Mouse (Mus musculus) monocyte, adult 2 months (primary cell): ENCODE data around the gene Lrrc7.

Experiments
- DNase-seq, 2 experiments: peaks; one replicate each; pipeline ENCODE4 v3.0.0; 2022; ENCODE audit warnings: low spot score in 2 of 2, low read depth in 1 of 2

Gene Lrrc7

DNA sequence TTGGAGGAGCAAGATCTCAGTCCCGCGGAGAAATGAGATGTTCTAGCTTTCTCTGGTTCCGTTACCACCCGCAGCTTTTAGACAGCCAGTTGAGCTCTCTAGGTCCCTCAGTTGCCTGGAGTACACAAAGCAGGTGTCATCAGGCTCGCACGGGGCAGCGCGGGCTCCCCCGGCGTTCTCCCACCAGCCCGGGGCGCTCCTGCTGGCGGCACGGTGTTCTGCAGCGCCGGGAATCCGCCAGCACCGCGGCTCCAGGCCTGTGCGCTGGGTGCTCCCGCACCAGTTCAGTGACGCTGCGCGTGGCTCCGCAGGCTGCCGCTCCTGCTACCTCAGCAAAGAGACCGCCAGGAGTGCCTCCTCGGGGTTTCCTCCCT lies at the start of gene Lrrc7:
TSS of gene Lrrc7 (minus strand) at position 235 of the 374 bp plus-strand sequence.
- DNase-seq, result no peak

DNA sequence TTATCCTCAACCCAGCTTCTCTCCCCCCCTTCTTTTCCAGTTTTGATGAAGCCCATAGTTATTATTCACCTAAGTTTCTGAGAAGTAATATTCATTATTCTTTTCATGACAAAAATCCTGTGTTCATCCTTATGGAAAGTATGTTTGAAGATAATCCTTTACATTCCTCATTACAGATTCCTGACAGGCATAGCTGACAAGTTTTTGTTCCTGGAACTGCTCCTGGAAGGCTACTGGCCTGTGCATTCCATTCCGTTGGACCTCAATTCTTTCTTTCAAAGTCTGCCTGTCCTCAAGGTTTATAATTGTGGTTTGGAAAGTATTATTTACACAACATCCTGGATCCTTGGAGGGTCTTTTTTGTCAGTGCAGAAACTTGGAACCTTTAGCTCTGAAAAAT lies 45.0 kb upstream of the Lrrc7 start:
- no peak for DNase-seq

DNA sequence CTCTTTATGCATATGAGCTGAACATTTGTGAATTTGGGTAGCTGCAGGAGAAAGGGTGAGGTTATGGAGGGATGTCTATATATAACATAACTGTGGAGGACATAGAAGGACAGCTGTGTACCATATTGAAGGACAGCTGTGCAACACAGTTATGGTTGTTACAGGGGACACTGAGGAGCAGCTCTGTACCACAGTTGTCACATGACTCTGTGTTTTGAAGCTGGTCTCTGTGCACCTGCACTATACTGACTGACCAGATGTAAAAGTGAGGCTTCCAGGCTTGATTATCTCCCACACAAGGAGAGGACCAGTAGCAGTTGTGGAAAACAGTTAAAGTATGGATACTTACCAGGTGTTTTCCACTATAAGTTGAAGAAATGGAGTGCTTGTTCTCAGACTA lies 43.3 kb upstream of the Lrrc7 start:
- no peak for DNase-seq

DNA sequence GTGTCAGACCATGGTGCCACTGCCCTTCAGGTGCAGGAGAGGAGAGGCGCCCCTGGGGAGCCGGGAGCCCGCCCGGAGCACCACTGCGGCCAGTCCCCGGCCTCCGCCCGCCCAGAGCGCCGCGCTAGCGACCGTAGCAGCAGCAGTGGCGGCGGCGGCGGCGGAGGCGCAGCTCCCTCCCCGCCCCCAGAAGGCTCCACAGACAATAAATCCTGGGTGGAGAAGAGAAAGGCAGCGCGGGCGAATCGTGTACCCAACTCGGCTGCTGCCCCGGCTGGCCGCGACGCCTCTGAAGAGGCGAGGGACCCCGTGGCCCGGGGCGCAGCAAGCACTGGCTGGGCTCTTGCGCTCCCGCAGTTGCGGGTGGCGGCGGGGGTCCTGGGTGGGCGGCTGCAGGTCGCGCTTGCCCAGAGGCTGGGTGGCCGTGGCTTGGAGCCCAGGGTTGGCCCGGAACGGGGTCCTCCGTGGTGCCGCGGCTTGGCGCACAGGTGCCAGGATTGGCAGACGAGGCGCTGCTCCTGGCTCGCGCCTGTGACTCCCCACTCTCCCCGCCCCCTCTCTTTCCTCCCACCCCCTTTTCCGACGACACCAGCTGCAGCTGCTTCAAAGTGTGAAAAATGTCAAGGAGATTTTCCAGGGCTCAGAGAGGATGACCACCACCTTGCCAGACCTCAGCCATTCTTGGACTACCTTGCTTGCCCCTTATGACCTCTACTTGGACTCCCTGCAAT lies 600 bp downstream of the Lrrc7 start:
- DNase-seq, result no peak

DNA sequence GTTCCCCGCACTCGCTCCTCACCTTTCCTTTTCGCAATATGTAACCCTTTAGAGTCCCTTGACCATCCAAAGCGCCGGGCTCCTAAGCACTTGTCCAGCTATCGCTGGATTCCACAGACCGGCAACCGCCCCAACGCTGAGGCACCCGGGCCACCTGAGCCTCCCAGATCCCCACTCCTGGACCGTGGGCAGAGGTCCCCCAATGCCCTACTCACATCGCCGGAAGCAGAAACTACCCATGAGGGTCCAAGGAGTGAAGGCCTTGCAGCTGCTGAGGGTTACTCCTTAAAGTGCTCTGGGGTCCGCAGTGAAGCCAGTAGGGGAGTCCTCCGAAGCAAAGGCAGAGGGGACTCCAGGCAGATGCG lies 1.1 kb downstream of the Lrrc7 start:
- no peak for DNase-seq

DNA sequence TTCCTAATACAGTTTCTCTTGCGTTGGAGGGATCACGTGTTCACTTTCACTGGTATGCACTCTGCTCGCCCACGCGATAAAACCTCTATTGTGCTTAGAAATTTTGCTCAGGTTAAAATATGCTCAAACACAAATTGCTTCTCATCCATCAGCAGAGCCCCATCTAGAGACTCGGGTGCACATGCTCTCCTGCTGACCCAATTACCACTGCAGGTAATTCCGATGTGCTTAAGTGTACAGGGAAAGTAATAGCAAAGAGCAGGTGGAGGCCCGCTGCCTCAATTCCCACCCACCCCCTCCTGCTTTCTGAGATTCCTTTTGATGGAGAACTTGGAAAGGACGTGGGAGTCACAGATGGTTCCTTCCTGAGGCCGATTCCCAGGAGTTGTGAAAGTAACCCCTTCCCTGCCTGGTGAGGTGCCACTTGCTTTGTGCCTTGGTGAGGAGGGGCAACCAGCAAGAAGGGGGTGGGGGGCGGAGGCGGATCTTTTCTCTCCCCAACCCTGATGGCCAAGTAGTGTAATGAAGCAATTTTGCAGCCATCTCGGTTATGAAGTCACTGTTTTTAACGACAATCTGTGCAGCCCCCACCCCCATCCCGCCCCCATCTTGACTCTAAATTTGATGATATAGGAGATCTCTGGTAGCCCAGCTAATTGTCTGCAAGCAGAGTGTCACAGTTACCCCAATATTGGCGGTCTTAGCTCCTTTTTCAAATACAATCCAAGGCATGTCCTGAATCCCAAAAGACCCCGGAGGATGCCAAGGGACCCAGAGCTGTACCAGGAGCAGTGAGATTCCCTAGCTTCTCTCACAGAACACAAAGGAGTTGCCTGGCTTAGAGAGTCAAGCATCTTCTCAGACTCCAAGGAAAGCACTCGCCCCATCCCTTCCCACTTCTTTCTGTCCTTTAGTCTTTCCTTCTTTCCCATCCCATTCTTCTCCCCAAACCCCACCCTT lies 2.0 kb downstream of the Lrrc7 start:
- DNase-seq, result no peak

DNA sequence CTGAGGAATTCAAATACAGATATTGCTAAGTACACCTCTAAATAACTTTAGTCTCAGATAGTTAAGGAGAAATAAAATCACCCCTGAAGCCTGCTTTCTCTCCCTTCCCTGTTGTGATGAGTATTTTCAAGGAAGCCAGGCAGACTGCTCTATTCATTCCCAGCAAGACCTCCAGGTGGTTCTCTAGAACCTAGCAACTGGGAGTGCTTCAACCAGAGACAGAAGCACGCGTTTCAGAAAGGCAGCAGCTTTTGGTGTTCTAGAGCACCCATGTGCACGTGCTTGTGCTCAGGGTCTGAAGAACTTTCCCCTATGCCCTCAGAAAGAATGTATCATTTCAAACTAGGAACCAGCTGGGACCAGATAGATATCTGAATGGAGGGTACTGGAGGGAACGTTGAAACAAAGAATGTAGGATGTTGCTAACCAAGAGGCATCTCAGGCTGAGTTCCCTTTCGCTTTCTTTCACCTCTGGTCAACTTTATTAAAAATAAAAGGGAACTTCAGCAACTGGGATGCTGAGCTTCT lies 2.8 kb downstream of the Lrrc7 start:
- no peak for DNase-seq

DNA sequence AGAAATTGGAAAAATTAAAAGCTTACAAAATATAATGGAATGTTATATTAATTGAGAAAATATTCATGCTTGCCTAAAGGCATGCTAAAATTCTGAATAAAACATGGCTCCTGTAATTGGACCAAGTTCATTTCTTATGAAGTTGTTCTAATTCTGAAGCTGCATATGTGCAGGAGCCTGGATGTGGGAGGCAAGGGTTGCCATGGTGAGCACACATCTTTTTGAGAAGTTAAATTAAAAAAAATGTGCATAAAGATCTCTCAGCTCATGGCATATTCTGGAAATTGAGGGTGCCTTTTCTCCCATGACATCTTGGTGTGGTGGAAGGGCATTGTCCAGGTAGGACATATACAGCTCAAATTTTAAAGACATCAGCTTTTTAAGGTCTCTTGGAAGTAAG lies 3.4 kb downstream of the Lrrc7 start:
- no peak for DNase-seq

DNA sequence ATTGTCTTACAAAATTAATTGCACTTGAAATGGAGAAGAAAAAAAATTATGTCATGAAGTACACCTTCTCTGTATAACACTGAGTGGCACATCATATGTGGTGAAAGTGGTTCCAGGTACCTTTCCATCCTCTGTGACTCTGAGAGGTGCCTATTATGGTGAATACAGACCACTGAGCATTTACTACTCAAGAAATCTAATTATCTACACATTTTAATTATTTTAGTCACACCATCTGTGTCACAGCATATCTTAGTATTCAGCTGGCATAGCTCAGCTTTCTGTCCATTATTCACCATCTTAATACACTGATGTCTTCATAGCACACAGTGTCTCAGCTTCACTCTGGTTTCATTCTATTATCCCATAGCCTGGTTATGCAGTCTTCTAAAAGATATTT lies 7.7 kb downstream of the Lrrc7 start:
- no peak for DNase-seq

DNA sequence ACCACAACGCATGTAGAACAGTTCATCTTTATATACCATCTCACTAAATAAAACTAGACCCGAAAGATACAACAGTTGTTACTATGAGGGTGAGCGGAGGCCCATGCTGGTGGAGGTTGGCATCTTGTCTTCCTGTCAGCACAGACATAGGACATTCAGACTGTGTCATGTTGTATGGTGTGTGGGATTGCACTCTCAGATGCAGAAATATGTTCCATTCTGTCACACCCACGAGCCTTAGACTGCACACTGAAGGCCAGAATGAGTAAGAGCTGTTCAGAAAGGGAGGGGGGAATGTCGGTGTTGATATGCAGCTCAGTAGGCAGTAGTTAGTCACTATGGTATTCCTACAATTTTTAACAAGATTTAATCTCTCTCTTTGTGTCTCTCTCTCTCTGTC lies 9.9 kb downstream of the Lrrc7 start:
- no peak for DNase-seq

DNA sequence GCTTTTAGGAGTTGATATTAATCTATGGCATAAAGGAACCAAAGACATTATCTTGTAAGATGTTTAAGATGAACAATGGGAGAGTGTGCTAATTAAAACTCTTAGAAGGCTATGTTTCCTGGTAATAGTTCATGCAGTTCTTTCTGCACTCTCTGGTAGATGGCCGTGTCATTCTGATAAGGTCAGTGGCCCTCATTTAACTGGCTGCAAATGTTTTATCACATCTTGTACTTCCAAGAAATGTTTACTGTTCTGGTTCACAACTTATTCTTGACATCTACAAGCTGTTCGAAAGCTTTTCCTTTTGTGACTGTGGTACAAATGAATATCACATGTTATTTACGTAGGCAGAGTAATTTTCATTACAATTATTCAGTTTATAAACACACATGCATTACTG lies 18.5 kb downstream of the Lrrc7 start:
- DNase-seq, result no peak

DNA sequence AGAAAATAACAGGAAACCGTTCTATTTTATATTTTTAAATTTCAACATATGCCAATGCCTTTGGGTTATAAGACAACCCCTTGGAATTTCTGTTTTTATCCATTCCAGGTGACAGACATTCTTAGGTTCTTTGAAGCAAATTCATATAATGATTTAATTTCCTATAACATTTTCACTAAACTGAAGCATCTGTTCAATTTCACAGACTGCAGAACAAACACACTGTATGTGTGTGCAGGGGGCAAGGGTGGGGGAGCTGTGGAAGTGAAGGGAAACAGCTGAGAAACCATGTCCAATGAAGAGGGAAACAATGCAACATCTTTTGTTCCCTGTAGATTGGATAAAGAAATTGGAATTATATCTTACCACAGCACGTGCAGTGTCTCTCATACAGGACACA lies 29.2 kb downstream of the Lrrc7 start:
- no peak for DNase-seq

DNA sequence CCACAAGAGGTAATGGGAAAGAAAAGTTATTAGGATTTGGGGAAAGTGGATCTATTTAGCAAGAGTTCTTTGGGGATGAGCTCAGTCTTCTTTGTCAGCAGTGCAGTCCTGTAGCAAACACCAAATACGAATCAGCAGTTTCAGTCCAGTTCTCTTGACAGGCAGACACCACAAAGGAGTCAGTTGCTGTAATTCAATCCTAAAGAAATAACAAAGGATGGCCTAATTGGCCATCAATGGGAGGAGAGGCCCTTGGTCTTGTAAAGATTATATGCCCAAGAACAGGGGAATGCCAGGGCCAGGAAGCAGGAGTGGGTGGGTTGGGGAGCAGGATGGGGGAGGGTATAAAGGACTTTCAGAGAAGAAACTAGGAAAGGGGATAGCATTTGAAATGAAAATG lies 33.5 kb downstream of the Lrrc7 start:
- DNase-seq, result no peak

DNA sequence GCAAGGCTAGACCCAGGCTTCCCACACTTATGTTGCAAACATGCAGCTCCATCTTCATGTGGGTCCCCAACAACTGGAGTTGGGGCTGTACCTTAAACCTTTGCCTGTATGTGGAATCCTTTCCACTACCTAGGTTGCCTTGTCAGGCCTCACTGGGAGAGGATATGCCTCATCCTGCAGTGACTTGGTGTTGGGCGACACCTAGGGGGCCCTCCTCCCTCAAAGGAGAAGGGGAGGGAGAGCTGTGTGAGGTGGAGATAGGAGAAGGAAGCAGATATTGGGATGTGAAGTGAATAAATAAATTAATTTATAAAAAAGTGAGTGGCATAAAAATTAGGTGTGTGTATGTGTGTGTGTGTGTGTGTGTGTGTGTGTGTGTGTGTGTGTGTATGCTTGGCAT lies 68.3 kb downstream of the Lrrc7 start:
- DNase-seq, result no peak

DNA sequence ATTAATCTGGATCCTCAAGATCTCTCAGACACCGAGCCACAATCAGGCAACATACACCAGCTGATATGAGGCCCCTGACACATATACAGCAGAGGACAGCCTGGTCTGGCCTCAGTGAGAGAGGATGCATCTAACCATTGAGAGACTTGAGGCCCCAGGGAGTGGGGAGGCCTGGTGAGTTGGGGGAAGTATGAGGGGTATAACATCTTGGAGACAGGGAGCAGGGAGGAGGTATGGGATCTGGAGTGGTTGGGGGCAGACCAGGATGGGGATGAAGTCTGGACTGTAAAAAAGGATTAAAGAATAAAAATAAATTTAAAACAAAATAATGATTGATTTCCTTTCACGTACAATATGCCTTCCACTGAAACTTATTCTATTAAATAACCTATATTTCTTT lies 82.3 kb downstream of the Lrrc7 start:
- DNase-seq, result no peak

DNA sequence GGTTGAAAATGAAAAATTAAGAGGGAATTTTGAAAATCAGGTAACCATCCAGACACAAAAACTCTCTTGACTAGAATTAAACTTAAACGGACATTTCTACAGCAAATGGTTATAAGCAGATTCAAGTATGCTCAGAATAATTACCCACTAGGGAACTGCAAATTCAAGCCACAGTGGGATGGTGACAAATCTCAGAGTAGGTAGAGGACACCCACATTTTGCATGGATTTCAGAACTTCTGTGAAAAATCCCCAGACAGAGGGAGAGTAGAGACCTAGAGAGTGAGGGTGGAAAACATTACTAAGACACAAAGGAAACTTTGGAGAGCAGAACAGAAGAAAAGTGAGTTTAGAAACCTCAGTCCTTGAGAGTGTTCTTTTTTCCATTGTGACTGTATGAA lies 161.4 kb downstream of the Lrrc7 start:
- DNase-seq, result no peak

DNA sequence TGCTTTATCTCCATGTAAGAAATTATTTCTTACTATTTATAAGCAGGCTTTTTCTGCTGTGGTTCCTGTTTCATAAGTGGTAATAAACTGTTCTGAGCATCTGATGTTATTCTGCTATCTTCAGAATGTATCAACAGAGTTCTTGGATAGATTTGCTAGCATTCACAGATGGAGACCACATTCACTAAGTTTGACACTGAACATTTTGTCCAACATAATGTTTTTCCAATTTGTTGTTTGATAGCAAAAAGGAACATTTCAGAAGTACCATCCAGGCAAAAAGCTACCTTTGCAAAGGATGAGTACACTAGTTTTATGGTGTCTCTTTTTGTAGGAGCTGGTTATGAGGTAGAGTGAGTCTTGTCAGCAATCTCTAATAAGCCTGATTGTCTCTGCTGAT lies 170.5 kb downstream of the Lrrc7 start:
- DNase-seq, result no peak

DNA sequence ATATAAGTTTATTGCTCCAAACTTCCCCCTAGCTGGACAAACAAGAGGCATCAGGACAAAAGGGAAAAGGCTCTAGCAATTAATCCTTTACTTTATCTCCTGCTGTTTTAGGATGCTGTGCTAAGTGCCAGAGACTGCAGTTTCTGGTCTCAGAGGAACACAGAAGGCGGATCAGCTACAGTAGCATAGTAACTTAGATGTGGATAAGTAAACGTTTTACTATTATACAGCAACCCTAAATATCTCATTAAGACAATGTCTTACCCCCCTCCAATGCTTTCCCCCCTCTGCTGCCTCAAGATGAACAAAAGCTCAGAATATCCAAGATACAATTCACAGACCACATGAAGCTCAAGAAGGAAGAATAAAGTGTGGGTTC lies 174.0 kb downstream of the Lrrc7 start:
- no peak for DNase-seq

DNA sequence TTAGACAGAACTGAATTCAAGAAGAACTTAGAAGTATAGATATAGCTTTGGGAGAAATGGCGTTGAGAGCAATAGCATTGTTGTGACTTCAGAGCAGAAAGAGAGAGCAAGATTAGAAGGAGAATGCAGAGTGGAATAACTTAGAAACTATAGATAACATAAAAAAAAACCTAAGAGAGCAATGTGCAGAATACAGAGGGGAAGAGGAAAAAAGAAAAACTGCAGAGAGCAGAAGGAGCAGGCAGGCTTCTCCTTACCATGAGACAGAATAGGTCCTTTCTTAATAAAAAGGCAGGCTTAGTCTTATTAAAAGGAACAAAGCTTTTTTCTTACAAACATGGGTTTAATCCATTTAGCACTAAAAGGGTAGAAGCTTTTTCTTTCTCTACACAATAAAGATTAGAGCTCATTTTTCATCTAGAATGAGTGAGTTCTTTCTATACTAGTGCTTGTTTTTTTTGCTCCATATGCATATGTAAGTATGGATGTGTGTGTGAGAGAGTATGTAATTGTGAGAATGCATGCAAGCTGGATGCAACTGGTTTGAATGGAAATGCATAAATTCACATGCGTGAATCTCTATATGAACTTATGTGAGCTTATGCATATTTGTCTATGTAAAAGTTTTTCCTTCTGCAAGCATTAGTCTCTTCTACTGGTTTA lies 174.5 kb downstream of the Lrrc7 start:
- DNase-seq, result no peak

DNA sequence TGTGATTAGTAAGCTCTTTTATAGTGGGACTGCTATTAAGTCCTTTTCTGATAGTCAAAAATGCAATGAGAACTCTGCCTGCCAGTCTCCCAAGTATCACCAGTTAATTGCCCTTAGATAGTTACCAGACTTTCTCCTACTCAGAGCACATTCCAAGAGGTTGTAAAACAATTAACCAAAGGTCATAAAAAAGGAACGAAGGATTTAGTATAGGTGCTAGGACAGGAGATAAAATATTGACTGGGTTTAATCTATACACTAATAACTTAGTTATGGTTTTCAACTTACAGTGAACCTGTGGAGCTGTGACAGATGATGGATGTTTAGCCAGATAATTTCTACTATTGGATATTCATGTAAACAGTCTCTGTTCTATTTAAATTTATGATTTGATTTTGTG lies 175.2 kb downstream of the Lrrc7 start:
- DNase-seq, result no peak

DNA sequence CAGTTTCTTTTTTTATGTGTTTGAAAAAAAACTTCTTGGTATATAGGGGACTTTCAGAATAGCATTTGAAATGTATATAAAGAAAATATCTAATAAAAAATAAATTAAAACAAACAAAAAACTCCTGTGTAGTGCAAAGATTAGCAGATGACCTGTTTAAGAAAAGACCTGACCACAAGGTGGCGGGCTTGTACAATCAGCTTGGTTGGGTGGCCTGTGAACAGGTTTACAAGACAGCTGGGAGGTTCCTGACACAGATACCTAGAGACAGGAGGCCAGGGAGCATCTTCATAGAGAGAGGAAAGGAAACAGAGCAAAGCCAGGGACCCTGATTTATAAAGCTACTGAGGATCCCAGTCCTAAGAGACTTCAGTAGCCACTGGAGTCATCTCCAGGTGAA lies 186.1 kb downstream of the Lrrc7 start:
- DNase-seq, result no peak

DNA sequence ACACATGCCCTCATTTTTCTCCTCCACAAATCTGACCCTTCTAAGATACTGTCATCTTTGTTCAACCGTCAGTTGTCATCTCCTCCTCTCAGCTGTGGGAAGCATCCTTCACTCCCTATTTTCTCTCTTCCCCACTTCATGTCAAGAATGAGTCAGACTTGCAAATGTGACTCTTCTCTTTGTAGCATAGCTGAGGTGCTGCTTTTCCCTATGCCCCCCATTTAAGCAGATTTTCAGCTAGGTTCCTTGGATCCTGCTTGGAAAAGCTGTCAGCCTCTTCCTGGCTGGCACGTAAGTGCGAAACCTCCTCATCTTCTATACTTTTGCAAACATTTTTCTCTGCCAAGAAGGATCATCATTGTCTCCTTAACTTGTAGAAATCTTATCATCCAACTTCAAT lies 192.9 kb downstream of the Lrrc7 start:
- DNase-seq, result no peak
